Mouse (Mus musculus): ENCODE data around the gene 4931428F04Rik. TPM values are rescaled to one million over a fixed set of nuclear protein-coding genes. Genes with fewer than 3 reads are reported as not detected.

The 4931428F04Rik gene
- polyA plus RNA-seq, 1 experiment from 2014 or later = 114 TPM

DNA sequence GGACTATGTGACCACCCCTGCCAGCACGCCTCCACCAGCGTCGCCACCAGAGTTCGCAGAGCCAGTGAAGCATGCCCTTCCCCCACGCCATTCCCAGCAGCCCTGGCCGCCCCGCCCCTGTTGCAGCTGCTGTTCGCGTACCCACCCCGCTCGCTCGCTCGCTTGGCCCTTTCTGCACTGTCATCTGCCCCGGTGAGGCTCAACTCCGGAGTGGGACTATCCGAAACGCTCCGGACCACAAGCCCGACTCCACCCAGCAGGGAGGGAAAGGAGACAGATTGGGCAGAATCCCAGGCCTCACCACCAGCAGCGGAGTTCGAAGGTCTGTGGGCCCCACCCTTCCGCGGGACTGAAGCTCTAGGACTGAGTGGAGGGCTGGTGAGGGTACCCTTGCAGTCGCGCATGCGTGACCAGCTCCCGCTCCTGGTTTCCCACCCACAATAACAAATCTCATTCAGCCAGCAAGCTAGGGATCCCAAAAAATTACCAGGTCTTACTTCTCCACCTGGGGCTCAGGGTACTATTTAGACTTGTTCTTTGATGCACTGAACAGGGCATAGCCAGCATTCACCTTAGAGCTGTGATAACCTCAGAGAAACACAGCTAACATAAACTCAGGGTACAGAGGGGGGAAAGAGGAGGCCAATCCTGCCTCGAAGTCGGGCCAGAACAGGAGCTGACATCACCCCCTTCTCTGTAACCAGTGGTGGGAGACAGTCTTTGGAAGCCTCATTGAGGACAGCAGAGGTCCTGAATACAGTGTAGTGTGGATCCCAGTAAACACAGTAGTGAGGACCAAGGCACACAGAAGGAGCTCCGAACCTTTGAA, 13.2 kb downstream of the 4931428F04Rik start:
- Histone ChIP-seq H3K4me2 (peak overlapping the region; percentile 74), H3K9me3 (no peaks in the 10 kb centered on the region), H3K36me3 (peaks cover 19% of the 10 kb centered on the region), H3K27ac (no peak overlapping the region), H3K9ac (peak overlapping the region; percentile 63), H3K27me3 (peaks cover 95% of the 10 kb centered on the region), H3K4me3 (peak overlapping the region; percentile 42), H3K4me1 (replicated peaks) (peaks cover 27% of the 10 kb centered on the region)
- peak; percentile 59 for ATAC-seq (ENCODE audit: low FRiP score)
- WGBS = 3% methylated on average over 30 of the region's 30 CpGs

DNA sequence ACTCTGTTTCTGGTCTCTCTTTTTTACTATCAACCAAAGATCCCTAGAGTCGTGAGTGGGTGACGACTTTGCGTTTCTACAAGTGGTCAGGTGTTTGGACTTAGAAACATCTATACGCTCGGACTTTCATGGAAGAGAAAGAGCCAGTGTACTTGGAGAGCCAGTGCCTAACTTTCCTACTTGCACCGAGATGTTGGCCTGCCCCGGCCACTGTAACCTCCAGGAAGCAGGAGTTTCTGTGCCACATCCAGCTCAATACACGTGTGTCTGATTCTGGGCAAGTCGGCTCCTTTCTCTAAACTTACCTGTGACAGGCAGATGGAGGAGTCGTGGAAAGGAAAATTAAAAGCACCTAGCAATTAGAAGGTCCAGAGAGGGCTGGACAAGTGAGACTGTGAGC, 13.8 kb downstream of the 4931428F04Rik start, which contains the start of gene Nol3:
TSS of gene Nol3 (plus strand) at position 301 of the 400 bp plus-strand sequence.
- no peak for ATAC-seq (ENCODE audit: low FRiP score)
- peaks cover 99% of the 10 kb centered on the region for H3K27me3 ChIP-seq
- no peaks in the 10 kb centered on the region for H3K9me3 ChIP-seq
- peak within 1 kb of the TSS; percentile 63 for H3K9ac ChIP-seq
- peaks cover 16% of the 10 kb centered on the region for H3K36me3 ChIP-seq
- 4% methylated on average over 10 of the region's 10 CpGs for WGBS
- no peak within 1 kb of the TSS for H3K27ac ChIP-seq
- H3K4me3 ChIP-seq = peak within 1 kb of the TSS; percentile 42
- H3K4me2 ChIP-seq = peak within 1 kb of the TSS; percentile 74
- H3K4me1 ChIP-seq (replicated peaks) = peaks cover 29% of the 10 kb centered on the region

DNA sequence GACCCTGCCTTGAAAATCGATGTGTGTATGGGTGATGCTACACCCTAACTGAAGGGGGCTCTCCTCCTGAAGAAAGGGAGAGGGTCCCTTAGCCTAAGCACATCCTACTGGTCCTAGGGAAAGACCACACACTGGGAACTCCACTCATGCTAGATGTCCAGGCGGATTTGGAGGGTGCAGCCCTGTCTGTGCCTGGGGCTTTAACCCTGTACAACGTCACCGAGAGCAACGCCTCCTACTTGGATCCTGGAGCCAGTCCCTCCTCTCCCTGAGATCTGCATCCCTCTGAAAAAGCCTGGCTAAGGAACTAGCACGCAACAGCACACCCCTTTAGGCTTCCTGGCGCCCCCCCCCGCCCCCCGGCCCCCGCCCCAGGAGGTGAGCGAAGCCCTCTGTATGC, 14.3 kb downstream of the 4931428F04Rik start:
- WGBS = 8% methylated on average over 10 of the region's 11 CpGs

DNA sequence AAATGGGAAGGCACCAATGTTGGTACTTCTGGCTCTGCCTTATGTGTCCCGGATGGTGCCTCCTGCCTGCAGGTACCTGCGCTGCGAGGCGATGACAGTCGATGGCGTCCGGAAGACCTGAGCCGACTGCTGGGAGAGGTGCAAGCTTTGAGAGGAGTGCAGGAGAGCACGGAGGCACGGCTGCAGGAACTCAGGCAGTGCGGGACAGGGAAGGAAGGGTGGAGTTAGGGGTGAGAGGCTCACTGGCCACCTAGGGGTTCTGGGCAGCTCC, 18.8 kb downstream of the 4931428F04Rik start:
- H3K4me3 ChIP-seq = peak overlapping the region; percentile 51
- H3K27me3 ChIP-seq = peaks cover 99% of the 10 kb centered on the region
- H3K27ac ChIP-seq = no peak overlapping the region
- 2% methylated on average over 11 of the region's 11 CpGs for WGBS
- no peaks in the 10 kb centered on the region for H3K36me3 ChIP-seq
- ATAC-seq (ENCODE audit: low FRiP score) = no peak
- H3K4me1 ChIP-seq (replicated peaks) = peaks cover 41% of the 10 kb centered on the region
- peaks cover 5% of the 10 kb centered on the region; the same call in 1 of the 2 replicates for H3K9me3 ChIP-seq
- peak overlapping the region; percentile 24 for H3K9ac ChIP-seq
- peak overlapping the region; percentile 72; the same call in 1 of the 2 replicates for H3K4me2 ChIP-seq

More for the DNA sequence above, 14.3 kb downstream of the 4931428F04Rik start:
- H3K9ac ChIP-seq = no peak overlapping the region
- no peak for ATAC-seq (ENCODE audit: low FRiP score)
- peaks cover 12% of the 10 kb centered on the region for H3K36me3 ChIP-seq
- H3K4me2 ChIP-seq = peak overlapping the region; percentile 74
- H3K4me3 ChIP-seq = no peak overlapping the region
- peaks cover 33% of the 10 kb centered on the region for H3K4me1 ChIP-seq (replicated peaks)
- H3K9me3 ChIP-seq = no peaks in the 10 kb centered on the region
- no peak overlapping the region for H3K27ac ChIP-seq
- peaks cover 99% of the 10 kb centered on the region for H3K27me3 ChIP-seq

DNA sequence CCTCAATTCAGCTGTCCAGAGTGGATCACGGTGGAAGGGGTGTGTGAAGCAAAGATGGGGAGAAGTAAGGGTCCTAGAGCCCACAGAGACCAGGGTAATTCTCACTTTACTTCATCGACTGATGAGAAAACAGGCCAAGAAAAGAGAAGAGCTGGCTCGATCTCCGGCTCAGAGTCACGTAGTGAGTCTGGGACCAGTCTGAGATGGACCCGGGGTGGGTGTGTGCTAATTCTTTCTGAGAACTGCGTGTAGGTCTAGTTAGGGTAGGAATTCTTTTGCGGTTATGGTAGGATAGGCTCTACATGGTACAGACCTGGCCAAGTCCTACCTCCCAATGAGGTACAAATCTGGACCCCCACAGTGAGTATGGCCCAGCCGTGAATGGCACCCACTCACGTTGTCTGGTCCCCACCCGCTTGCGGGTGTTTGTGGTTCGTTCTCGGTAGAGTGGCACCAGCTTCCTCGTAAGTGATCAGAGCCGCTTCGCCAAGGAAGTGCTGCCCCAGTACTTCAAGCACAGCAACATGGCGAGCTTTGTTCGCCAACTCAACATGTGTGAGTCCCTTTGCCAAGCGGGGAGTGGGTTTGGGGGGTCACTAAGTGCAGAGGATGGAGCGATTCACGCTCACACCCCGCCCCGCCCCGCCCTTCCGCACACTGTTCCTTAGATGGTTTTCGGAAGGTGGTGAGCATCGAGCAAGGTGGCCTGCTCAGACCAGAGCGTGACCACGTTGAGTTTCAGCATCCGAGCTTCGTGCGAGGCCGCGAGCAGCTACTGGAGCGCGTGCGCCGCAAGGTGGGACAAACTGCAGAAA, 19.4 kb downstream of the 4931428F04Rik start:
- no peak for ATAC-seq (ENCODE audit: low FRiP score)
- H3K27me3 ChIP-seq = peaks cover 99% of the 10 kb centered on the region
- peak overlapping the region; percentile 72 for H3K4me2 ChIP-seq
- H3K4me3 ChIP-seq = peak overlapping the region; percentile 51
- peaks cover 36% of the 10 kb centered on the region for H3K4me1 ChIP-seq (replicated peaks)
- 3% methylated on average over 39 of the region's 39 CpGs for WGBS
- no peaks in the 10 kb centered on the region for H3K36me3 ChIP-seq
- no peak overlapping the region for H3K27ac ChIP-seq
- H3K9me3 ChIP-seq = peaks cover 5% of the 10 kb centered on the region; the same call in 1 of the 2 replicates
- H3K9ac ChIP-seq = peak overlapping the region; percentile 65

DNA sequence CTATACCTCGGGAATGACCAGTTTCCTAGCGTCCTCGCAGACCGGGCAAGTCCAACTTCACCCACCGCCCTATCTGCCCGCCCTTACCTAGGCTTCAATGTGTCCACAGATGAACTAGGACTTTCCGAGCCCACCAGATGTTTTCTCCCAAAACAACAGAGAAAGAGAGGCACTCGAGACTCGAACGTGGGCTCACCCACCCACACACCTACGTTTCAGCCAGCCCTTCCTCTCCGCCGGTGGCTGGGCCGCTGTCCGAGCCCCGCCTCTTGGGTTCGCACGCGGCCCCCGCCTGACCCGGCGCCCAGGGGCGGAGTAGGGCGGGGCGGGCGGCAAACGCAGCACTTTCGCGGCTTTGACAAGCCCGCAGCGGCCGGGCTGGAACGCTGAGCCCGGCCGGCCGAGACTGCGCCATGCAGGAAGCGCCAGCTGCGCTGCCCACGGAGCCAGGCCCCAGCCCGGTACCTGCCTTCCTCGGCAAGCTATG, 20.2 kb downstream of the 4931428F04Rik start, which contains the start of gene Hsf4:
TSS of gene Hsf4 (plus strand) at position 341 of the 487 bp plus-strand sequence.
- Histone ChIP-seq H3K9me3 (peaks cover 5% of the 10 kb centered on the region; the same call in 1 of the 2 replicates), H3K27ac (peak within 1 kb of the TSS; percentile 64), H3K4me2 (peak within 1 kb of the TSS; percentile 72), H3K27me3 (peaks cover 99% of the 10 kb centered on the region), H3K36me3 (no peaks in the 10 kb centered on the region), H3K4me1 (replicated peaks) (peaks cover 41% of the 10 kb centered on the region), H3K9ac (peak within 1 kb of the TSS; percentile 65), H3K4me3 (peak within 1 kb of the TSS; percentile 51)
- ATAC-seq (ENCODE audit: low FRiP score) = no peak
- WGBS = under 1% methylated on average over 42 of the region's 42 CpGs

DNA sequence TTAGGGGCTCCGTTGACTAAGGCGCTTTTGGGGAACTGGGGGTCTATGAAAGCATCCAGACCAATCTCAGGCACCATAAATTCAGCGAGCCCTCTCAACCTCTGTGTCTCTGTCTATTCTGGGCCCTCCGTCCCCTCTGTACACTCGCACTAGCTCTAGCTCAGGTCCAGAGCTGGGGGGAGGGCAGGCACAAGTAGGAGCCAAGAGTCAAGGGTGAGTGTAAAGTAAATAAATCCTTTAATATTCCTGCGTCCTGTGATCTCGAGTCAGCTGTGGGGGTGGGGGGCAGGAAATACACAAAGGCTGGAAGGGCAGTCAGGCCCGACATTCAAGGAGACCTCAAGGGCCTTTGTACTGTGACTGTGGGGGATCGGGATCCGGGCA, 20.6 kb downstream of the 4931428F04Rik start:
- Histone ChIP-seq H3K27me3 (peaks cover 99% of the 10 kb centered on the region), H3K9ac (peak overlapping the region; percentile 65), H3K27ac (no peak overlapping the region; the same call in none of the 2 replicates), H3K9me3 (peaks cover 5% of the 10 kb centered on the region; the same call in 1 of the 2 replicates), H3K36me3 (no peaks in the 10 kb centered on the region), H3K4me1 (replicated peaks) (peaks cover 44% of the 10 kb centered on the region), H3K4me2 (peak overlapping the region; percentile 72), H3K4me3 (peak overlapping the region; percentile 51)
- WGBS = 1% methylated on average over 10 of the region's 10 CpGs
- ATAC-seq (ENCODE audit: low FRiP score) = peak; percentile 47

DNA sequence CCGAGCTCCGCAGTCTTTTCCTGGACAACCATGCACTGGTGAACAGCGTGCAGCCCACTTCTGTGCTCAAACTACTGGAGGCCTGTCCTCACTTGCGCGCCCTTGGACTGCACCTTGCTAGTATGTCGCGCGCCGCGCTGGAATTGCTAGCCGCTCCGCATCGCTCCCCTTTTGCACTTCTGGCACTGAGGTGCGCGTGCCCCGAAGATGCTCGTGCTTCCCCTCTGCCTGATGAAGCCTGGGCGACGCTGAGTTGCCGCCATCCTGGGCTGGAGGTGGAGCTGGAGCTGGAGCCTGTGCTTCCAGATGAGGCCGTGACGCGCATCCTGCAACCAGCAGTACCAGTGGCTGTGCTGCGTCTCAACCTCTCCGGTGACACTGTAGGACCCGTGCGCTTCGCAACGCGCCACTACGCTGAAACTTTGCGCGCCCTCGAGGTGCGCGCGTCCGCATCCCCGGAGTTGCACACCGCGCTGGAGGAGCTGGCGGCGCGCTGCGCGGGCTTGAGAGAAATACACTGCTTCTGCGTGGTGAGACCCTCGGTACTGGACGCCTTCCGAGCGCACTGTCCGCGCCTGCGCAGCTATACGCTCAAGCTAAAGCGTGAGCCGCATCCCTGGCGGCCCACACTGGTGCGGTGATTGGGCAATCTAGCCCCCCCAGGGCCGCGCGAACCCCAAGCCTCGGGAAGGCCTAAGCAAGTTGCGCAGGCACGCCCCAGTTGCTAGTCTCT, 21.2 kb downstream of the 4931428F04Rik start:
- peak; percentile 88 for ATAC-seq (ENCODE audit: low FRiP score)
- Histone ChIP-seq H3K4me1 (replicated peaks) (peaks cover 46% of the 10 kb centered on the region), H3K36me3 (no peaks in the 10 kb centered on the region), H3K27ac (peak overlapping the region; percentile 64), H3K4me2 (peak overlapping the region; percentile 72), H3K9ac (peak overlapping the region; percentile 65), H3K4me3 (peak overlapping the region; percentile 51), H3K9me3 (peaks cover 5% of the 10 kb centered on the region; the same call in 1 of the 2 replicates), H3K27me3 (peaks cover 99% of the 10 kb centered on the region)
- under 1% methylated on average over 65 of the region's 65 CpGs for WGBS

DNA sequence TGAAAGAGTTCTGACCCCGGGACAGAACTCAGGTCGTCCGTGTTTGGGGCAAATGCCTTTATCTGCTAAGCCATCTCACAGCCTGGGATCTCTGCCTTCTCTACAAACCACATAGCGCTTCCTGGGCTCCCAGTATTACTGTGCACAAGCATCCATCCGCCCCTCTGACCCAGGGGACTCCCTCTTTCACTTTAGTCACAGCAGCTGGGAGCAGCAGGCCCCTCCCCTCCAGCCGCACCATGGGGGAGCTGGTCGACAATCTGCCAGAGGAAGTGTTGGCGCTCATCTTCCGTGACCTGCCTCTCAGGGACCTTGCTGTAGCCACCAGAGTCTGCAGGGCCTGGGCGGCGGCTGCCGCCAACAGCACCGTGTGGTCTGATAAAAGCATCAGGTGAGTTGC, 22.9 kb downstream of the 4931428F04Rik start:
- peaks cover 46% of the 10 kb centered on the region for H3K4me1 ChIP-seq (replicated peaks)
- ATAC-seq (ENCODE audit: low FRiP score) = no peak
- 10% methylated on average over 13 of the region's 13 CpGs for WGBS
- peaks cover 96% of the 10 kb centered on the region for H3K27me3 ChIP-seq
- H3K9me3 ChIP-seq = peaks cover 5% of the 10 kb centered on the region; the same call in 1 of the 2 replicates
- no peak overlapping the region for H3K27ac ChIP-seq
- no peak overlapping the region for H3K4me3 ChIP-seq
- no peak overlapping the region for H3K4me2 ChIP-seq
- no peak overlapping the region for H3K9ac ChIP-seq
- no peaks in the 10 kb centered on the region for H3K36me3 ChIP-seq

DNA sequence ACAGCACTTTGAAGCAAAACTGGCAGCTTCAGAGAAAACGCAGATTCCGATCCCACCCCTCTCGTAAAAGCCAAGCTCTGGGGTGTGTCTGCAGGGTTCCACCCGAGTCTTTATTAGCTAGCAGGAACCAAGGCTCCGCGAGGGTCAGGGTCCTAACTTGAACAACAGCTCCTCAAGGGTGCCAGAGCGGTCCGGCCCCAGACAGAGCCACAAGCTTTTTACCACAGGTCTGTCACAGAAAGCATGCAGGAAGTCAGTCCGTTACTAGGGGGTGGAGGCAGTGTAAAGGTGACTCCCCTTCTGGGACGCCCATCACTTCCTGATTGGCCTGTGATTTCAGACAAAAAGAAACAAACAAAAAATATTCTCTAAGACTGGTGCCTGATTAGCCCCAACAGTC, 24.5 kb downstream of the 4931428F04Rik start:
- no peaks in the 10 kb centered on the region for H3K36me3 ChIP-seq
- H3K9me3 ChIP-seq = peaks cover 5% of the 10 kb centered on the region; the same call in 1 of the 2 replicates
- peak overlapping the region; percentile 55 for H3K4me3 ChIP-seq
- H3K4me2 ChIP-seq = peak overlapping the region; percentile 76
- no peak overlapping the region for H3K27ac ChIP-seq
- ATAC-seq (ENCODE audit: low FRiP score) = no peak
- no peak overlapping the region; the same call in 1 of the 2 replicates for H3K9ac ChIP-seq
- H3K4me1 ChIP-seq (replicated peaks) = peaks cover 37% of the 10 kb centered on the region
- 11% methylated on average over 10 of the region's 10 CpGs for WGBS
- peaks cover 96% of the 10 kb centered on the region for H3K27me3 ChIP-seq

Data from hindbrain, embryonic 13.5 days (tissue).